Mouse (Mus musculus) lung, embryonic 16.5 days (tissue): ENCODE measurements at regions not wholly inside any gene's neighbourhood (a gene's known extent, or its start where the extent isn't known, plus 50 kb on each side); places are given as distances from the start of the nearest gene placed in this dataset.
"Not testable (repeated sequence)": the region's sequence is repeated elsewhere in the genome, so short reads cannot be mapped to it uniquely, and the experiment has no call there.

ENCODE experiments used
- ATAC-seq: fragments of 200-750 bp; cut with Nextera tagmentation; 2 replicates; pipeline ENCODE4 v1.8.0; 2017; ENCODE audit warnings: low read depth, mild to moderate bottlenecking, moderate library complexity
- H3K27ac ChIP-seq: fragments of 300-500 bp; sonication (generic); 2 replicates; pipeline ENCODE4 v1.5.1; 2014; ENCODE audit warnings: mild to moderate bottlenecking, control low read depth, low read length
- H3K27me3 ChIP-seq: fragments of 300-500 bp; sonication (generic); 2 replicates; pipeline ENCODE4 v1.6.1; 2014; ENCODE audit warnings: low read depth, low read length, mixed read lengths; ENCODE audit not compliant: control insufficient read depth, insufficient read depth
- H3K36me3 ChIP-seq: fragments of 300-500 bp; sonication (generic); 2 replicates; pipeline ENCODE4 v1.6.1; 2014; ENCODE audit warnings: low read length; ENCODE audit not compliant: control insufficient read depth, insufficient read depth
- H3K4me1 ChIP-seq: fragments of 300-500 bp; sonication (generic); replicated peaks from 2 replicates; pipeline ENCODE4 v1.6.1; 2014; ENCODE audit warnings: low read length, mixed read lengths; ENCODE audit not compliant: control insufficient read depth, insufficient read depth
- H3K4me2 ChIP-seq: fragments of 300-500 bp; sonication (generic); 2 replicates; pipeline ENCODE4 v1.6.1; 2014; ENCODE audit warnings: low read depth, low read length, control low read depth
- H3K4me3 ChIP-seq: fragments of 300-500 bp; sonication (generic); 2 replicates; pipeline ENCODE4 v1.5.1; 2014; ENCODE audit warnings: mild to moderate bottlenecking, low read length, control low read depth
- H3K9ac ChIP-seq: fragments of 300-500 bp; sonication (generic); 2 replicates; pipeline ENCODE4 v1.6.1; 2014; ENCODE audit warnings: low read length, control low read depth
- H3K9me3 ChIP-seq: fragments of 300-500 bp; sonication (generic); 2 replicates; pipeline ENCODE4 v1.6.1; 2016; ENCODE audit warnings: low read length; ENCODE audit not compliant: control insufficient read depth
- WGBS: fragments of 180-500 bp; shearing (Covaris S2); extraction: QIAGEN DNeasy Blood & Tissue Kit; methylation state at CpG from one replicate; pipeline ENCODE4 v1.1.7; 2014; 5-methylcytosine and 5-hydroxymethylcytosine counted together

DNA sequence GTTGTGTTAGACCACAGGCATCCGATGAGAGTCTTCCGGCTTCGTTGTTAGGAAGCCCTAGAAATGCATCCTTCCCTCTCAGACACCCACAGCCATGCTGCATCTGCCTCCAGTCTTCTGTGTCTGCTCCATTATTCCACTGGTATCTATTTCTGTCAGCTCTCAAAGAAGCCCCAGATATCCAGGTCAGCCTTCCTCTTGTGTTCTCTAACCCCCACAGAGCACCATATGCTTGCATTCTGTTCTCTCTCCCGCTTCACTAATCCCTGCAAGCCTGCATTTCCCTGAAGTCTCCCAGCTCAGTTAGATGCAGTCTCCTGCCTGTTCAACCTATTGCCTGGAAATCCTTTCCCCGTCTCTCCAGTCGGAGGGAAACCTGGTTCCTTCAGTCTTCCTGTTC lies 53.6 kb upstream of the Wdfy3 start:
- ATAC-seq = no peak
- no peak overlapping the region for H3K4me2 ChIP-seq
- H3K4me1 ChIP-seq = no peaks in the 10 kb centered on the region
- H3K27ac ChIP-seq = no peak overlapping the region
- H3K27me3 ChIP-seq = no peaks in the 10 kb centered on the region
- no peak overlapping the region for H3K4me3 ChIP-seq
- H3K9me3 ChIP-seq = 0 out of 2 replicates have a peak, but pooled peaks cover 3% of the 10 kb centered on the region
- 64% methylated on average over 6 of the region's 6 CpGs for WGBS
- no peaks in the 10 kb centered on the region for H3K36me3 ChIP-seq
- no peak overlapping the region for H3K9ac ChIP-seq

DNA sequence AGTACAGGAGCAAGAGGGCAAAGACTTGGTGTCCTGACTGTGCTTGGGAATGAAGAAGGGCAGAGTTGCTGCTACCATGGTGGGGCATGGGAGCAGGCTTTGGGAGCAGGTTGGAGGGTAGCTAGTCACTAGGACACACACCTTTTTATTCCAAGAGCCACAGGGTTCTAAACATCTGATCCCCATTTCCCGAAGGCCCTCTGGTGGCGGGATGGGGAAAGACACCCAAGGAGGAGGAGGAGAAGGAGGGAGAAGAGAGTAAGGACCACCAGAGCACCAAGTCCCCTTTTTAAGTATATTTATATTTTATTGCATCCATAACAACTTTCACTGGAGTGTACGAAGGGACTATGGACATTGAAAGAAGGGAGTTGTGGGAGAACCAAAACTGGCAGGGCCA lies 57.0 kb upstream of the Wdfy3 start:
- ATAC-seq = no peak
- Histone ChIP-seq H3K27ac (no peak overlapping the region), H3K36me3 (no peaks in the 10 kb centered on the region), H3K27me3 (no peaks in the 10 kb centered on the region), H3K4me3 (no peak overlapping the region), H3K4me2 (no peak overlapping the region), H3K9ac (no peak overlapping the region), H3K4me1 (no peaks in the 10 kb centered on the region), H3K9me3 (no peaks in the 10 kb centered on the region)
- 13% methylated on average over 3 of the region's 3 CpGs for WGBS

DNA sequence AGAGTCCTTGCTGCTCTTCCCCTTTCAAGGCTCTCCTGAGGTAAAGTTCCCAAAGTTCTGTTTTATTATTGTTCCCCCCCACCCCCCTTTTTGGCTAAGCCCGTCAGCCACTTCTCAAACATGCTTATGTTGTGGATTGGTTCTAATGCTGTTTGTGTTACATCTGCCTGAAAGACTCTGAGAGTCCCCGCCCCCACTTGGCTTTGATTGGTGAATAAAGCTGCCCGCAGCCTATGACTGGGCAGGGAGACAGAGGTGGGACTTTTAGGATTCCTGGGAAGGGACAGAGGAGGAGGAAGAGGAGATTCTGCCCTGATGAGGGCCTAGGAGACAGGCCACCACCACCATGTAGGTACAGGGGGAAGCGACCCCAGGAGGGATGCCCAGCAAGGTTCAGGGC lies 78.3 kb upstream of the Wdfy3 start:
- H3K4me3 ChIP-seq = no peak overlapping the region
- ATAC-seq = no peak
- no peaks in the 10 kb centered on the region for H3K27me3 ChIP-seq
- no peak overlapping the region for H3K9ac ChIP-seq
- no peak overlapping the region for H3K27ac ChIP-seq
- no peaks in the 10 kb centered on the region for H3K9me3 ChIP-seq
- H3K4me1 ChIP-seq = no peaks in the 10 kb centered on the region
- H3K4me2 ChIP-seq = no peak overlapping the region
- H3K36me3 ChIP-seq = no peaks in the 10 kb centered on the region
- 75% methylated on average over 4 of the region's 4 CpGs for WGBS

DNA sequence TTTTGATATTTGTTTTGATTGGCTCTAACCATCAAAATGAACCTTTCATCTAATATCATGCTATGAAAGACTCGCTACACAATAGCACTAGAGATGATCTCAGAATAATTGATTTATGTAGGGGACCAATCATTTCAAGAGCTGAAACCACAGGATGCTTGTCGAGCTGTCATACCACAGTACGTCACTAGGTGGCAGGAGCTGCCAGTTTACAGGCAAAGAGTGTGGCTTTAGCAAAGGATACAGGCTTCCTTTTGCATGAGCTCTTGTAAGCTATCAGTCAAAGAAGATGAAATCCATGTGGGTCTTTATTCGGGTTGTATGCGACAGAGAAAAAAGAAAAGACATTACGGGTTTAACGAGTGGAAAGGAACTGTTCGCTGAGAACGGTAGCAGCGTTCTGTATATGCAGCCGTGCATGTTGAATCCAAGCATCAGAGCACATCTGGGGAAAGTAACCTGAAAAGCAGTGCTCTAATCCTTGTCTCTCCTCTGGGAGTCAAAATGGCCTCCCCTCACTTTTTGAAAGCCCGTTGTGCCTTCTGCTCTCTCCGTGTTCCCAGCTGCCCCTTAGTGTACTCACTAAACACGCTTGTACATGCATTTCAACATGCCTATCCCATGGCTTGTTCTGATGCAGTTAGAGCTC lies 79.9 kb upstream of the Wdfy3 start:
- no peaks in the 10 kb centered on the region for H3K36me3 ChIP-seq
- H3K4me3 ChIP-seq = no peak overlapping the region
- no peak for ATAC-seq
- H3K9me3 ChIP-seq = no peaks in the 10 kb centered on the region
- H3K27me3 ChIP-seq = no peaks in the 10 kb centered on the region
- H3K4me2 ChIP-seq = no peak overlapping the region
- WGBS = 39% methylated on average over 14 of the region's 14 CpGs
- no peak overlapping the region for H3K27ac ChIP-seq
- no peaks in the 10 kb centered on the region for H3K4me1 ChIP-seq
- no peak overlapping the region for H3K9ac ChIP-seq

DNA sequence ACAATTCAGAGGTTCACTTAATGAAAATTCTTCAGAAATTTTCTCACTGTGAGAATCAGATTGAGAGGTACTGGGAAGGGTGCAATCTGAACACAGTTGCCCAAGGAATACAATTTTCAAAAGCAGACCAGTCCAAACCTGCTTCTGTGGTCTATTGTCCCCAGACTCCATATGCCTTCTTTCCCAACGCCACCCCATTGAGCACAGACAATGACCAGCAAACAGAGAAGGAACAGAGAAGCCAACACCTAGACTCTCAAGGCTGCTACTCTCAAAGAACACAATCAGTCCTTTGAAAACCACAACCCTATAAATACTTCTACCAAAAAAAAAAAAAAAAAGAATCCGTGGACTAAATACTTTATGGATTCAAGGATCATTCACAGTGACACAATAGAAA lies 89.9 kb upstream of the Wdfy3 start:
- H3K27ac ChIP-seq = no peak overlapping the region
- H3K36me3 ChIP-seq = no peaks in the 10 kb centered on the region
- no peaks in the 10 kb centered on the region for H3K4me1 ChIP-seq
- no peak overlapping the region for H3K4me2 ChIP-seq
- WGBS = 62% methylated on average over 2 of the region's 2 CpGs
- no peak overlapping the region for H3K4me3 ChIP-seq
- no peak for ATAC-seq
- no peak overlapping the region for H3K9ac ChIP-seq
- no peaks in the 10 kb centered on the region for H3K27me3 ChIP-seq
- H3K9me3 ChIP-seq = no peaks in the 10 kb centered on the region

DNA sequence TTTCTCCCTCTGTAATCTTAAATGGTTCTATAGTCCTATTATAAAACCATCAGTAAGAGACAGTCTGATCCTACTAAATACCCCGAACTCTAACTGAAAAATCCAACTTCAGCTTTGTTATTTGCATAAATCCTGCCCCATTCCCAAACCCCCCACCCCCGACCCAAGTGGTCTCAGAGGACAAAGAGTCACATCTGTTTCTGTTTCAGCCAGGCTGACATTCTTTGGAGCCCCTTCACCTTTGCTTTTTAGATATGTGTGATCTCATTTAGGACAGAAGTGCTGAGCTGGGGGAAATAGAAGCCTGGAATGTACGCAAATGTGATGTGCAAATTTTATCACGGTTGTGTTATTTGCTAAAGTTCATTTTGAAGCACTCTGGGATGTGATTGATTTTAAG lies 98.3 kb upstream of the Wdfy3 start:
- WGBS = 34% methylated on average over 4 of the region's 4 CpGs
- no peaks in the 10 kb centered on the region for H3K9me3 ChIP-seq
- H3K4me2 ChIP-seq = no peak overlapping the region

DNA sequence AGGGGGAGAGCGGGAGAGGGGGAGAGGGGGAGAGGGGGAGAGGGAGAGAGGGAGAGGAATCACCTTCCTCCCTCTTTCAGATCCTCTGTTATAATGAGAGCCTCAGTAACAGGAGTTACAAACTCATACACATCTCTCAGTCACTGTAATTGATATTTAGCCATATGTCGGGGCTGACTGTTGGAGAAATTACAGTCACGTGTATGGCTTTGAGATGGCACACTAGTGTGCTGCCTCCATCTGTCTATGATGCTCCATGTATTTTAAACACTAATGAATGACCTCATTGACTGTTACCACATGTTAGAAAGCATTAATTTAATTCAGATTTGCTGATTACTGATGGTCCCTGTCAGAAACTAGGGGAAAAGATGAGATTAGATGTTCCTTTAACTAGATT lies 102.1 kb upstream of the Wdfy3 start:
- 82% methylated on average over 2 of the region's 3 CpGs for WGBS
- Histone ChIP-seq H3K9me3 (no peaks in the 10 kb centered on the region), H3K4me1 (no peaks in the 10 kb centered on the region), H3K4me3 (no peak overlapping the region), H3K9ac (no peak overlapping the region), H3K27me3 (no peaks in the 10 kb centered on the region), H3K27ac (no peak overlapping the region), H3K4me2 (no peak overlapping the region), H3K36me3 (no peaks in the 10 kb centered on the region)
- no peak for ATAC-seq

More for the DNA sequence above, 98.3 kb upstream of the Wdfy3 start:
- Histone ChIP-seq H3K4me3 (no peak overlapping the region), H3K27ac (no peak overlapping the region), H3K4me1 (no peaks in the 10 kb centered on the region), H3K9ac (no peak overlapping the region), H3K36me3 (no peaks in the 10 kb centered on the region), H3K27me3 (no peaks in the 10 kb centered on the region)
- no peak for ATAC-seq

DNA sequence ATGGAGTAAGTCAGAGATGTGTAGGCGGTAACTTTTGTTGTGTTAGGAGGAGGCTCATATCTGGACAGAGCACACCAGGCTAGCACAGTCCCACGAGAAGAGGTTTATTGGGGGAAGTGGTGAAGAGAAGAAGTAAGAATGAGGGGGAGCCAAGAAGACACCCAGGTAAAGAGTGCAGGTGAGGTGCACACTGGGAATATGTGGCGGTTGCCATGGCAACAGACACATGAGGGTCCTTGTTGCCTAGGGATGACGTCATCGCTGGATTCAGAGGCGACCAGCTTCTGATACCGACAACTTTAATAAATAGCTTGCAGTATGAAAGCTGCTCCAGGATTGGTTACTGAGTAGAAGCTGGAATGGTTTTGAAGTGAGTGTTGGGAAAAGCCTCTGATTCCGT lies 110.5 kb upstream of the Wdfy3 start:
- Histone ChIP-seq H3K9ac (no peak overlapping the region), H3K27me3 (no peaks in the 10 kb centered on the region), H3K4me1 (no peaks in the 10 kb centered on the region), H3K36me3 (no peaks in the 10 kb centered on the region), H3K4me2 (no peak overlapping the region), H3K27ac (no peak overlapping the region), H3K9me3 (no peaks in the 10 kb centered on the region), H3K4me3 (no peak overlapping the region)
- WGBS = 58% methylated on average over 8 of the region's 8 CpGs
- ATAC-seq = no peak

DNA sequence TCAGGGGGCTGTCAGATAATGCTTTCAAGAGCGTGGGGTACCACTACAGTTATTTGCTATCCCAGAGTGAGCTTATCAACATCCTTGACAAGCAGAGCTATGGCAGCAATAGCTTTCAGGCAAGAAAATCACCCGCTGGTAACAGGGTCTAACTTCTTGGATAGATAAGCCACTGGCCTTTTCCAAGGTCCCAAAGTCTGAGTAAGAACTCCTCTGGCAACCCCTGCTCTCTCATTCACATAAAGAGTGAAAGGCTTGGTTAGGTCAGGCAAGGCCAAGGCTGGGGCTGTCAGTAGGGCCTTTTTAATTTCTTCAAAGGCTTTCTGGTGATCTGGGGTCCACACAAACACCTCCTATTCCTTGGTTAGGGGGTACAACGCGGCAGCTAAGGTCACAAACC lies 119.2 kb upstream of the Wdfy3 start:
- 60% methylated on average over 4 of the region's 4 CpGs for WGBS
- not testable (repeated sequence) for H3K4me2 ChIP-seq, H3K27me3 ChIP-seq, H3K9ac ChIP-seq, H3K9me3 ChIP-seq, H3K4me1 ChIP-seq, H3K27ac ChIP-seq, H3K36me3 ChIP-seq, H3K4me3 ChIP-seq, ATAC-seq

DNA sequence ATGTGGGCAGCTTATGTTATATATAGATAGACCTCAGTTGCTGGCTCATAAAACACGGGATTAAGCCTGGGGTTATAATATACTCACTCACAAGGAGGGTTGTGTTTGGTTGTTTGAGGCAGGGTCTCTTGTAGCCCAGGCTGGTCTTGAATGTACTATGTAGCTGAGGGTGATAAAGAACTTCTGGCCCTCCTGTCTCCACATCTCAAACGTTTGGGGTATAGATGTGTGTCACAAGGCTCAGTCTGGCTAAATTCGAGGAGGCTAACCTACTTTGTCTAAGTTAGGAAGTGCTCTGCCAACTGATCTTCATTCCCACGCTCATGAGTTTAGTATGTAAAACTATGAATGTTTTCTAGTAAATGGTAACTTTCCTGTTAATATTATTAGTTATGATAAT lies 136.7 kb upstream of the Wdfy3 start:
- H3K4me1 ChIP-seq = no peaks in the 10 kb centered on the region
- no peaks in the 10 kb centered on the region for H3K27me3 ChIP-seq
- H3K4me3 ChIP-seq = no peak overlapping the region
- no peak overlapping the region for H3K9ac ChIP-seq
- no peaks in the 10 kb centered on the region for H3K9me3 ChIP-seq
- H3K36me3 ChIP-seq = no peaks in the 10 kb centered on the region
- no peak overlapping the region for H3K4me2 ChIP-seq
- ATAC-seq = no peak
- H3K27ac ChIP-seq = no peak overlapping the region
- WGBS = 48% methylated on average over 4 of the region's 4 CpGs
